In genomic region chr5:114129550-114130210, GRCm38 (mm10) we compare ENCODE assay signal across 9 mouse cellular contexts. TPM values are rescaled to one million over a fixed set of nuclear protein-coding genes. Genes with fewer than 3 reads are reported as not detected.
DNase-seq lines count a peak whose midpoint lies in the region; ATAC-seq and TF ChIP-seq lines count a peak whose summit lies in the region.
"Had no signal": no experiment of that assay in that cellular context is flagged by ENCODE, and none has a peak within 500 bp of the region (broad histone marks: within the 10 kb centered on the region; RNA-seq: fewer than 3 reads in every experiment).

No protein-coding gene starts in this region.

- peaks cover 25% of the 10 kb centered on the region for H3K4me1 ChIP-seq in lung, embryonic 15.5 days
- H3K4me1 ChIP-seq in lung, postnatal 0 days (ENCODE audit: insufficient read depth, low read depth, low read length): peaks cover 4% of the 10 kb centered on the region; the same call in 1 of the 2 replicates
- H3K4me1 ChIP-seq in embryonic facial prominence, embryonic 15.5 days: peaks cover 30% of the 10 kb centered on the region
- H3K4me1 ChIP-seq in limb, embryonic 11.5 days (ENCODE audit: control insufficient read depth, insufficient read depth, low read length): peaks cover 10% of the 10 kb centered on the region
- peaks cover 8% of the 10 kb centered on the region for H3K4me1 ChIP-seq in small intestine, adult 2 months (ENCODE audit: control insufficient read depth, insufficient read depth, insufficient read length, low read length)

- no peak overlapping the region for H3K27ac ChIP-seq in lung, embryonic 15.5 days
- no peak overlapping the region for H3K27ac ChIP-seq in lung, postnatal 0 days (ENCODE audit: low read length)
- H3K27ac ChIP-seq in embryonic facial prominence, embryonic 15.5 days (replicated peaks): no peak overlapping the region
- H3K27ac ChIP-seq in limb, embryonic 11.5 days (replicated peaks; ENCODE audit: low read depth, low read length): no peak overlapping the region
- H3K27ac ChIP-seq in small intestine, adult 2 months (ENCODE audit: insufficient read depth, low read depth, low read length): no peak overlapping the region
- H3K27ac ChIP-seq in left cerebral cortex, adult 2 months: no peak overlapping the region

- DNase-seq in lung, postnatal 0 days (ENCODE audit: low spot score): no peak
- DNase-seq in limb, embryonic 11.5 days (ENCODE audit: low spot score): no peak
- DNase-seq in left cerebral cortex, postnatal 36 days (ENCODE audit: low spot score in 2 of 2): no peak
- DNase-seq in left cerebral cortex, adult 2 months (ENCODE audit: extremely low spot score in 1 of 2, low spot score in 2 of 2): no peak
- DNase-seq in lung, postnatal 25 days (ENCODE audit: low spot score): no peak

- H3K9ac ChIP-seq in lung, embryonic 15.5 days: peak overlapping the region; percentile 65; the same call in 1 of the 2 replicates
- no peak overlapping the region for H3K9ac ChIP-seq in lung, postnatal 0 days (replicated peaks; ENCODE audit: low read depth)
- no peak overlapping the region for H3K9ac ChIP-seq in embryonic facial prominence, embryonic 15.5 days
- H3K9ac ChIP-seq in limb, embryonic 11.5 days (ENCODE audit: low read length): 0 out of 2 replicates have a peak overlapping the region, but pooled peaks have one; percentile 70

- TF ChIP-seq POLR2A in small intestine, adult 2 months (IDR thresholded peaks at IDR 0.05; ENCODE audit: low read depth, low read length): no peak

- H3K36me3 ChIP-seq in lung, embryonic 15.5 days: no peaks in the 10 kb centered on the region
- H3K36me3 ChIP-seq in lung, postnatal 0 days (ENCODE audit: insufficient read depth, low read length): no peaks in the 10 kb centered on the region
- no peaks in the 10 kb centered on the region for H3K36me3 ChIP-seq in embryonic facial prominence, embryonic 15.5 days
- no peaks in the 10 kb centered on the region for H3K36me3 ChIP-seq in limb, embryonic 11.5 days (ENCODE audit: control insufficient read depth, insufficient read depth, low read length)
- H3K36me3 ChIP-seq in small intestine, adult 2 months (ENCODE audit: control insufficient read depth, insufficient read depth, low read length): no peaks in the 10 kb centered on the region

- no peaks in the 10 kb centered on the region for H3K27me3 ChIP-seq in lung, embryonic 15.5 days
- H3K27me3 ChIP-seq in lung, postnatal 0 days (replicated peaks; ENCODE audit: insufficient read depth, low read length): no peaks in the 10 kb centered on the region
- H3K27me3 ChIP-seq in embryonic facial prominence, embryonic 15.5 days: no peaks in the 10 kb centered on the region
- H3K27me3 ChIP-seq in limb, embryonic 11.5 days (ENCODE audit: control insufficient read depth, insufficient read depth, low read length): no peaks in the 10 kb centered on the region
- no peaks in the 10 kb centered on the region for H3K27me3 ChIP-seq in small intestine, adult 2 months (ENCODE audit: control insufficient read depth, insufficient read depth, low read length)

- no peak for TF ChIP-seq EP300 in lung, postnatal 0 days (IDR thresholded peaks at IDR 0.05)

- WGBS in lung, embryonic 15.5 days: 74% methylated on average over 15 of the region's 15 CpGs
- 74% methylated on average over 15 of the region's 15 CpGs for WGBS in lung, postnatal 0 days
- 74% methylated on average over 15 of the region's 15 CpGs for WGBS in embryonic facial prominence, embryonic 15.5 days
- 80% methylated on average over 15 of the region's 15 CpGs for WGBS in limb, embryonic 11.5 days
- 61% methylated on average over 15 of the region's 15 CpGs for WGBS in small intestine, adult 2 months

- ATAC-seq in lung, embryonic 15.5 days (ENCODE audit: borderline replicate concordance, extremely low read depth, low FRiP score, low TSS enrichment): no peak
- no peak for ATAC-seq in lung, postnatal 0 days
- no peak for ATAC-seq in embryonic facial prominence, embryonic 15.5 days (ENCODE audit: insufficient number of reproducible peaks, low FRiP score, low TSS enrichment, low read depth)
- no peak for ATAC-seq in limb, embryonic 11.5 days (ENCODE audit: insufficient number of reproducible peaks, low FRiP score, low TSS enrichment, low read depth)

- TF ChIP-seq CTCF in lung, postnatal 0 days (IDR thresholded peaks at IDR 0.05): no peak
- no peak for TF ChIP-seq CTCF in small intestine, adult 2 months (IDR thresholded peaks at IDR 0.05; ENCODE audit: extremely low read depth, insufficient read length, insufficient replicate concordance, low read depth, low read length)
- TF ChIP-seq CTCF in left cerebral cortex, adult 2 months (IDR thresholded peaks at IDR 0.05): no peak

- H3K9me3 ChIP-seq in lung, embryonic 15.5 days: no peaks in the 10 kb centered on the region
- no peaks in the 10 kb centered on the region for H3K9me3 ChIP-seq in lung, postnatal 0 days (ENCODE audit: low read length)
- H3K9me3 ChIP-seq in embryonic facial prominence, embryonic 15.5 days (replicated peaks): no peaks in the 10 kb centered on the region
- no peaks in the 10 kb centered on the region for H3K9me3 ChIP-seq in limb, embryonic 11.5 days (ENCODE audit: control insufficient read depth, low read length)

- peak overlapping the region; percentile 77 for H3K4me3 ChIP-seq in lung, embryonic 15.5 days
- no peak overlapping the region for H3K4me3 ChIP-seq in lung, postnatal 0 days (ENCODE audit: low read depth, low read length)
- peak overlapping the region; percentile 84 for H3K4me3 ChIP-seq in embryonic facial prominence, embryonic 15.5 days (replicated peaks)
- H3K4me3 ChIP-seq in limb, embryonic 11.5 days (ENCODE audit: low read depth, low read length): peak overlapping the region; percentile 71
- H3K4me3 ChIP-seq in small intestine, adult 2 months (ENCODE audit: low read depth, low read length): peak overlapping the region; percentile 78; the same call in 1 of the 2 replicates
- no peak overlapping the region for H3K4me3 ChIP-seq in left cerebral cortex, adult 2 months

- H3K4me2 ChIP-seq in lung, embryonic 15.5 days: peak overlapping the region; percentile 100
- no peak overlapping the region for H3K4me2 ChIP-seq in lung, postnatal 0 days (replicated peaks; ENCODE audit: low read depth, low read length)
- peak overlapping the region; percentile 100 for H3K4me2 ChIP-seq in embryonic facial prominence, embryonic 15.5 days (replicated peaks)
- peak overlapping the region; percentile 84 for H3K4me2 ChIP-seq in limb, embryonic 11.5 days (ENCODE audit: low read depth, severe bottlenecking)

- intact Hi-C loops in left cerebral cortex, postnatal 36 days (cut with DNase I): loop anchor here (10.0 kb wide), 1 partner anchor 175 kb away; no protein-coding TSS in a partner anchor
- intact Hi-C loops in left cerebral cortex, adult 2 months (cut with DNase I): loop anchor here (5.0 kb wide), 2 partner anchors 37 to 77 kb away; partner anchors contain the start of gene Svop

RNA-seq across cellular contexts. Expression of gene Ung, which starts 0.5 kb away (rescaled TPM):
- 50.9 and 51.8 TPM in 2 replicates for polyA plus RNA-seq in lung, embryonic 15.5 days (2015; fragmentation: Nextera tagmentation; extraction: Ambion mirVana)
- 4.5 and 5.5 TPM in 2 replicates for polyA plus RNA-seq in lung, postnatal 0 days (2015; fragmentation: Nextera tagmentation; extraction: Ambion mirVana)
- polyA plus RNA-seq in embryonic facial prominence, embryonic 15.5 days (2015; fragmentation: Nextera tagmentation; extraction: Ambion mirVana): 37.1 and 38.2 TPM in 2 replicates
- 41.8 and 52.8 TPM in 2 replicates for polyA plus RNA-seq in limb, embryonic 11.5 days (2014; fragmentation: Nextera tagmentation; extraction: Ambion mirVana)
- 4.8 and 6.7 TPM in 2 replicates for polyA plus RNA-seq in small intestine, adult 2 months (2012; rRNA removed)
- 1 to 10 TPM; 3.3 to 5.3 TPM for total RNA-seq in left cerebral cortex, postnatal 36 days (2021)
- total RNA-seq in left cerebral cortex, adult 2 months (2021): 1 to 10 TPM; 2.6 to 3.1 TPM

RNA-seq across cellular contexts. Expression of gene Alkbh2, which starts 1.7 kb away (rescaled TPM):
- polyA plus RNA-seq in lung, embryonic 15.5 days (2015; fragmentation: Nextera tagmentation; extraction: Ambion mirVana): 9.5 and 10.3 TPM in 2 replicates
- 4.1 and 4.3 TPM in 2 replicates for polyA plus RNA-seq in lung, postnatal 0 days (2015; fragmentation: Nextera tagmentation; extraction: Ambion mirVana)
- polyA plus RNA-seq in embryonic facial prominence, embryonic 15.5 days (2015; fragmentation: Nextera tagmentation; extraction: Ambion mirVana): 10.7 and 11.1 TPM in 2 replicates
- polyA plus RNA-seq in limb, embryonic 11.5 days (2014; fragmentation: Nextera tagmentation; extraction: Ambion mirVana): 13.4 and 14.6 TPM in 2 replicates
- polyA plus RNA-seq in small intestine, adult 2 months (2012; rRNA removed): 3.1 and 6.6 TPM in 2 replicates
- total RNA-seq in left cerebral cortex, postnatal 36 days (2021): 1 to 10 TPM; 6.0 to 7.4 TPM
- 1 to 10 TPM; 5.9 to 7.2 TPM for total RNA-seq in left cerebral cortex, adult 2 months (2021)

RNA-seq across cellular contexts. Expression of gene Acacb, which starts 16.7 kb away (rescaled TPM):
- polyA plus RNA-seq in lung, embryonic 15.5 days (2015; fragmentation: Nextera tagmentation; extraction: Ambion mirVana): 1.7 and 2.4 TPM in 2 replicates
- polyA plus RNA-seq in lung, postnatal 0 days (2015; fragmentation: Nextera tagmentation; extraction: Ambion mirVana): 0.54 and 1.3 TPM in 2 replicates
- polyA plus RNA-seq in embryonic facial prominence, embryonic 15.5 days (2015; fragmentation: Nextera tagmentation; extraction: Ambion mirVana): 2.0 and 2.6 TPM in 2 replicates
- 2.1 and 4.5 TPM in 2 replicates for polyA plus RNA-seq in limb, embryonic 11.5 days (2014; fragmentation: Nextera tagmentation; extraction: Ambion mirVana)
- 3.1 and 5.9 TPM in 2 replicates for polyA plus RNA-seq in small intestine, adult 2 months (2012; rRNA removed)
- total RNA-seq in left cerebral cortex, postnatal 36 days (2021): 1 to 10 TPM; 3.9 to 6.9 TPM
- total RNA-seq in left cerebral cortex, adult 2 months (2021): 1 to 10 TPM; 4.4 to 5.3 TPM

RNA-seq across cellular contexts. Expression of gene Svop, which starts 38.3 kb away (rescaled TPM):
- polyA plus RNA-seq in lung, embryonic 15.5 days (2015; fragmentation: Nextera tagmentation; extraction: Ambion mirVana): 0.28 and 0.44 TPM in 2 replicates
- not detected in 2 replicates for polyA plus RNA-seq in lung, postnatal 0 days (2015; fragmentation: Nextera tagmentation; extraction: Ambion mirVana)
- 0.38 and 0.48 TPM in 2 replicates for polyA plus RNA-seq in embryonic facial prominence, embryonic 15.5 days (2015; fragmentation: Nextera tagmentation; extraction: Ambion mirVana)
- polyA plus RNA-seq in limb, embryonic 11.5 days (2014; fragmentation: Nextera tagmentation; extraction: Ambion mirVana): 0.24 TPM in 1 of 2 replicates, not detected in the other
- polyA plus RNA-seq in small intestine, adult 2 months (2012; rRNA removed): 0.15 and 0.42 TPM in 2 replicates
- total RNA-seq in left cerebral cortex, postnatal 36 days (2021): 100 to 1,000 TPM; 179 to 201 TPM
- total RNA-seq in left cerebral cortex, adult 2 months (2021): 100 to 1,000 TPM; 172 to 190 TPM
- total RNA-seq: liver, adult 2 months had no signal
- polyA plus RNA-seq: liver, adult 2 months had no signal

Comparison
In these comparisons a context has a peak if more than half of its experiments do, and no peak if none do; other contexts are left out.
1. H3K4me3 ChIP-seq: peak in lung, embryonic 15.5 days (single experiment), embryonic facial prominence, embryonic 15.5 days (single experiment), limb, embryonic 11.5 days (single experiment) and small intestine, adult 2 months (single experiment); none in lung, postnatal 0 days (single experiment) and left cerebral cortex, adult 2 months (single experiment).
2. H3K9ac ChIP-seq: peak in lung, embryonic 15.5 days (single experiment) and limb, embryonic 11.5 days (single experiment); none in lung, postnatal 0 days (single experiment) and embryonic facial prominence, embryonic 15.5 days (single experiment).